Mouse (Mus musculus) gonadal fat pad, adult 2 months (tissue): ENCODE results near the gene Stra6. TPM values are rescaled to one million over a fixed set of nuclear protein-coding genes. Genes with fewer than 3 reads are reported as not detected.

Source experiments
- DNase-seq: peaks from one replicate; pipeline ENCODE4 v3.0.0-alpha.2; 2012; ENCODE audit warnings: low read depth
- polyA plus RNA-seq: library from polyadenylated mRNA; depleted of rRNA; stranded (reverse); fragments of >200 nt; gene quantifications from 2 replicates; pipeline ENCODE4 v1.2.3, GENCODE M21; 2012

The Stra6 gene
- polyA plus RNA-seq, 1 experiment: 7.3 TPM

DNA sequence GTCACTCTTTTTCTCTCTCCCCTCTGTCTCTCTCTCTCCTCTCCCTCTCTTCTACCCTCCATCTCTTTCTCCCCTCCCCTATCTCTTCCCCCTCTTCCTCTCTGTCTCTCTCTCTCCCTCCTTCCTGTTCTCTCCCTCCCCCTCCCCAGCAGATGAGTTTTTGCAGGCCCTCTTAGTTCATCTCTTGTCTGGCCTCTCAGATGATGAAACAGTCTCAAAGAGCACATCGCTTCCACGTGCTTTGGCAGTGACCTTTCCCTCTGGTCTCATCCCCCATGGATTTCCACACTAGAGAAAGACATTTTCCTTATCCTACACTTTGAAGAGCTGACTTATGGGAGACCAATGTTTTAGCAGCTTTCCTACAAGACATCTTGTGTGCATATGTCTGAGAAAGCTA, 109.3 kb downstream of the Stra6 start:
- DNase-seq: no peak

DNA sequence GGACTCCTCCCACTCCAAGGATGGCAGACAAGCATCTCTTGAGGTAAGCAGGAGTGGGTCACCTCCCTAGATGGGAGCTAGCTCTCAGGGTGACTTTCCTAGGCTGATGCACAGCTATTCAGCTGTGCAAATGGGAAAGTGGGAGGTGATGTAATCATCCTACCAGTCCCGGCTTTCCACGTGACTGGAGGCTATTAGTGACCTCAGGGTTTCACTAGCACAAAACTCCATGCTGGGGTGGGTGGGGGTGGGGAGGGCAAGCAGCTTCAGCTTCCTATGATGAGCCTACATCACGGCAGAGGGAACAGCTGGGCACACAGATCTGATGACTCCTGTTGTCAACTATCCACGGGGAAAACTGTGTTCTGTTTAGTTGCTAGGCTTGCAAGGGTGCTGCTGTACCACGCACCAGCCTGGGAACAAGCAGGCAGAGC, 111.2 kb downstream of the Stra6 start:
- DNase-seq: no peak

DNA sequence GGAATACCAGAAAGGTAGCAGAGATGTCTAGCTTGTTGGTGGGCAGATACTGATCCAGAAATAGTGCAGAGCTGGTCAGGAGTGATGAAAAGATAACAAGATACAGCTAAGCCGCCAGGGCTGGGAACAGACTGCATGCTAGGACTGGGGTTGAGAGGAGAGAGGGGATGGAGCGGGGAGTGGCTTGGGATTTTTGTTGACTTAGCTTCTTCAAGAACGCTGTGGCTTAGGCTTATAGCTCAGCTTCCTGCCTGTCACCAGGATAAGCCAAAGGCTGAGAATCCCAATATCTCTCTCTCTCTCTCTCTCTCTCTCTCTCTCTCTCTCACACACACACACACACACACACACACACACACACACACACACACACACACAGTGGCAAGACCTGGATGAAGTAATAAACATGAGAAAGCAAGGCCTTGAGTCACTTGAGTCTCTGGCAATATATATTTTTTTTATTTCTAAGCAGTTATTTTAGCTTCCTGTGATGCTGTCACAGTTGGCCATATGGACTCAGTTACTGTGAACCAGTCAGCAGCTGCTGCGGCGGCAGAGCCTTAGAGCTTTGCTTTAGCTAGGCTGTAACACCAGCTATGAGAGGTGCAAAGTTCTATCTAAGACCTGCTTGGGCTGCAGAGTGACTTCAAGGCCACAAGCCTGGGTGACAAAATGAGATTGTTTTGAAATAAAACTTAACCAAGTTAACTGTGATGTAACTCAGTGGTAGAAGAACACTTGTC, 112.3 kb downstream of the Stra6 start:
- DNase-seq: no peak

DNA sequence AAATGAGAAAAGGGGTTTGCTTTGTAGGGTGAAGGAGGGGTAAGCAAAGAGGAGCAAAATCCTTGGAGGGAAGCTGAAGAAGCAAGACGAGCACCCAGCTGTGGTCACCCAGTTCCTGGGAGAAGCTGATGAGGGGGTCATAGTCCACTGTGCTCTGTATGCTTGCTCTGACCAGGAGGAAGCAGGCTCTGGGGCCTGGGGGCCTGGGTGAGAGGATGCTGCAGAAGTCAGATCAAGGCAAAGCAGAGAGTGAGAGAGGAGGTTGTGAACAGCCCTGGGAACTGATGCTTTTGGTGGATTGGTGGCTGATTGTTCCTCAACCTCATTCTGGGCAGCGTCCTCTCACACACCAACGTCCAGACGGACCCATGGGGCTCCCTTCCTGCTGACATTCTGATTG, 113.6 kb downstream of the Stra6 start:
- DNase-seq: no peak

DNA sequence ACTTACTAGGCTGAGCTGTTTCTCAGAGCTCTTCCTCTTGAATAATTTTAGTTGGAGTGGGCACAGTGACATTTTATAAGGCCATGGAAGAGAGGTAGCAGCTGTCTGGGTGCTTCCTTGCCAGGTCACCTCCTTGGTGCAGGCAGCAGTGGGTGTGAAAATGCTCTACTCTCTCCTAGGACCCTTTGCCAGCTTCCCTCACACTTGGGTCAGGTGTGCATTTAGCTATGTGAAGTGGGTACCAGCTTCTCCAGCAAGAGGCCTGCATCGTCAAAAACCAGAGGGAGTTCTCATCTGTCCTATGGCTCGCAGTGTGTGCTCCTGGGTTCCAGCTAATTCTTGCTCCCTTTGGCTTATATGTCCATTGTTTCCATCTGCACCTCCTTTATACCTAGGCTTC, 115.8 kb downstream of the Stra6 start:
- DNase-seq: no peak

DNA sequence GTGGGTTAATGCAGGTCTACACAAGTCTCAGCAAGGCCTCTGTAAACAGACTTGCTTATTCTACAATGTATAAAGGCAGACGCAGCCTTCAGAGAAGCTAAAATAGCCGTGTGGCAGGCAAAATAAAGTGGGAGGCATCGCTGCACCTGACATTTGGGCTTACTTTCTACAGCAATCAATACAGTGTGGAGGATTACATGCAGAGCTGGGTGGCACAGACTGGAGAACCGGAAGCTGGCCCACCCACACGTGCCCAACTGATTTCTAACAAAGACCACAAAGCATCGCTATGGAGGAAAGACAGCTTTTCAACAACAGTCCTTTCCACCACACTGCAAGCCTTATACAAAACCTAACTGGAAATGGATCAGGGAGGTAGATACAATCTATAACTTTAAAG, 120.9 kb downstream of the Stra6 start:
- DNase-seq: no peak

DNA sequence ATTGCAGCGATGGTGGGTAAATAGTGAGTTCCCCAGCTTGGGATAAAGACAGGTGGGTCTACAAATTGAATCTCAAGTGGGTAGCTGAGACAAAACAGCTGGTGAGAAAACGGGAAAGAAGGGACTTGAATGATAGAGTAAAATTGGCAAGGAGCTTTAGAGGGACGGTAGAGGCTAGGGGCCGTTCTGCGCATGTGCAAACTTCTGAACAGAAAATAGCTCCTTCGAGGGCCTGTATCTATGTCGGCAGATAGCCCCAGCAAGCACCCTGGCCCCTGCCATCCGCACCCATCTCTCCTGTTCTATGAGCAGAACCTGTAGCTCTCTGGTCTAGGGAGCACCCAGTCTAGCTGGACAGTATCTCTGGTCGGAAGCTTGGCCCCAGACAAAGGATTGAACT, 130.6 kb downstream of the Stra6 start:
- DNase-seq: no peak

DNA sequence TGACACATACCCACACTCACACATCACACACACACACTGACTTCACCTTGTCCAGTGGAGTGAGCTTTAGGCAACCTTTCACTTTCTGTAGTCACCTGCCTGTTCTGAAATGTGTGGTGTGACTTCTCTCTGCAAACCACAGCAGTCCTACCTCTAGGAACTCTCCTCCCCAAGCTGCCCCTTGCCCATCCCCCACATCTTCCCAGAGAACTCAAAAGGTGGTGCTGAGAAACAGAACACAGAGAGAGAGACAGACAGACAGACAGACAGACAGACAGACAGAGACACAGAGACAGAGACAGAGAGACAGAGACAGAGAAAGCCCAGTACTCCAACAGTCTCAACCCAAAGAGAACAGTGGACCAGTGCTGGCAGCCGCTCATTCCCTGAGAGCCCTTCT, 132.1 kb downstream of the Stra6 start:
- no peak for DNase-seq

DNA sequence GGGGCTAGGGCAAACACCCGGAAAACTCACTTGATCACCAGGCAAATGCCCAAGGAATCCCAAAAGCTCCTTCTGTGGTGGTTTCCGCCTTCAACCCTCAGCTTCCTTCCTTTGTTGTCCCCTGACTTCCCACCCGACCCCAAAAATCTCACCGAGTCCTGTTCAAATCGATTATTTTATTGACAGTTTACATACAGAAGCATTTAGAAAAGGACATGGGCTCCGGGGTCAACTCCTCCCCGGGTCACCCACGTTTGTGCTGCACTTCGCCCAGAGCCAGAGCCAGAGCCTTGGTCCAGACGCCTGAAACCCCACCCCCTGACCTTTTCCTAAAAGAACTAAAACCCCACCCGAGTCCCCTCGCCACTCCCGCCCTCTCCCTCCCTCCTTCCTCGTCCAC, 132.6 kb downstream of the Stra6 start:
- no peak for DNase-seq

DNA sequence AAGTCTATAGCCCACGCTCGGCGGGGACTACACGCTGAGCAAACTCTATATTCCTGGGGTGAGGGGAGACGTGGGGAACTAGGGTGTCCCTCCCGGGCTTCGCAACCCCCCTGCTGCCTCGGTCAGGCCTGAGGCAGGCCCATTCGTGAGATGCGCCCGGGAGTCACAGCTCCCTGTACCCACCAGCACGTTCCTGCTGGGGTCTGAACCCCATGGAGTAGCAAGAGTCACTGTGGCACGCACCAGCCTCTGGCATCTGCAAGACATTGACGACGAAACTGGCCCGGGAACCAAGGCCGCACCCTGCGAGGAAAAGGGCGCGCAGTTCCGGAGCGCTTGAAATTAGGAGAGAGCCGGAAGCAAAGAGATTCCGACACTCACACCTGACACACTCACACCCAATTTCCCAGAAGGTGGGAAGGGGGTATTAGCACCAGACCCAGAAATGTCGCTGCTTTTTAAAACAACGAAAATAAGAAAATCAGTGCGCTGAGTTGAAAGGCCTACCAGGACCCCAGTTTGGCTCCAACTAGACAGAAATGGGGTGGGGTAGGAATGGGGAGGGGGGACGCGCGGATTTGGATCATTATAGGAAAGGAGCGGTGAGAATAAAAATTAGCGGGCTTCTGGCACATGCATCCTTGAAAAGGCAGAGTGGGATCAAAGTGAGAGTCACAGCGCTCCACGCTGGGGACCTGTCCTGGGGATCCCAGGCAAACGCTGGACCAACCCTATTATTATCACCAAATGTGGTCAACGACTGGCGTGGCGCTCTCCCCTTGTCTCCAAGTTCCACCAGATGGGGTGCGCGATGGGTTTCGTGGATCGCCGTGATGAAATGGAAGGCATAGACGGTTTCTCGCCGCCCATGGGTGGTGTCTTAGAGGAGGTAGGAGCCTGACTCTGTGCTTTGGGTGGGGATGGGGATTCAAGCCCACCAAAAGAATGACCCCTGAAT, 133.3 kb downstream of the Stra6 start:
- DNase-seq: no peak

DNA sequence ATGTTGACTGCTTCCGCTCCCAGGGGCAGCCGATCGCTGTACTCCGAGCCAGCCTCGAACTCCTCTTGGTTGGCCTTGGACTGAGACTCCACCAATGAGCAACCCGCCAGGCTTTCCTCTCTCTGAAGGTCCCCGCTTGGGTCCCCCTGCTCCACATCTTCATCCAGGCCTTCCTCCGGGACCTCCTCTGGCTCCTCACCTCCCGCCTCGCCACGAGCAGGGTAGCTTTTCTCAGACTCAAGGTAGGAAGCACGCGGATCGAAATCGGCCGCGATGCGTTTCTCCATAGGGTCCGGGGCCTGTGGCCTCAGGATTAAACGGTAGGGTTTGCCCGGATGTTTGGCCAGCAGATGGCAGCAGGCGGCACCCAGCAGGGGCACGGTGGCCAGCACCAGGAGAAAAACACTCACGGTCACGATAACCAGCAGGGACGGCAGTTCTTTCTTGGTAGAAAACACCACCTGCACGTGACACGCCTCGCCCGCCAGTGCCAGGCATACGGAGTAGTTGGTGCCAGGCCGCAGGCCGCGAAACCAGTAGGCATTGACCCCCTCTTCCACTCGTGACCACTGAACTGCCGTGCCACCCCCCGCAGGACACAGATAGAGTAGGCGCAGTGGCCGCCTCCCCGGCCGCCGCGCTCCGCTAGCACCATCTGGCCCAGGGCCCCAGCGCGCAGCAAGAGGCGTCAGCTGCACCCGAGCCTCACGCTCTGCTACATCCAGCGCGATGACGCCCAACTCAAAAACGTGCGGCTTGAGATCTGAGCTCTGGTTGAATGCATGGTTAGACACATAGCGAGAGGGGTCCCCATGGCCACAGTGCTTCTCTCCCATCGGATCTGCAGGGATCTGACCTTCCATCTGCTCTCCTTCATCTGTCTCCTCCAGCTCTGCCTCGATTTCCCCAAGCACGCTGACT, 134.5 kb downstream of the Stra6 start:
- DNase-seq: no peak

DNA sequence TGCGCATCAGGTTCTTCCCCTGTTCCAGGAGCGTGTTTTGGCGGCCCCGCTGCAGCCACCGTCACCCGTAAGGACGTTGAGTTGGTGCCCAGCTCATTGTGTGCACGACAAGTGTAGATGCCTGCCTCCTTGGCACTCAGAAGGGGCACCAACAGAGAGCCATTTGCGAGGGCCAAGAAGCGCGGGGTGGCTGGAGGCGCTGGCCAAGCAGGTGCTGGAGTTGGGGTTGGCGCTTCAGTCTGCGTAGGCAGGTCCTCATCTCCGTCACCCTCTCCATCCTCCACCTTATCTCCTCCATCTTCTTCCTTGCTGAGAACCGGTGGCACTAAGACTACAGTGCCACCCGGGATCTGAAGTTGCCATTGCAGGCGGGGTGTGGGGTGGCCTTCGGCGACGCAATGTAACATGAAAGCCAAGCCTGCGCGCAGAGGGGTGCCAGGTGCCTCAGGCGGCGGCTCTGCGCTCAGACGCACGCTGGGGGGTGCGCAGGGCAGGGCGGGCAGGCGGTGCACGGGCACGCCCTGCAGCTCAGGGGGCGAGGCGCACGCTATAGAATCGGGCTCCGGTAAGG, 135.3 kb downstream of the Stra6 start:
- no peak for DNase-seq

DNA sequence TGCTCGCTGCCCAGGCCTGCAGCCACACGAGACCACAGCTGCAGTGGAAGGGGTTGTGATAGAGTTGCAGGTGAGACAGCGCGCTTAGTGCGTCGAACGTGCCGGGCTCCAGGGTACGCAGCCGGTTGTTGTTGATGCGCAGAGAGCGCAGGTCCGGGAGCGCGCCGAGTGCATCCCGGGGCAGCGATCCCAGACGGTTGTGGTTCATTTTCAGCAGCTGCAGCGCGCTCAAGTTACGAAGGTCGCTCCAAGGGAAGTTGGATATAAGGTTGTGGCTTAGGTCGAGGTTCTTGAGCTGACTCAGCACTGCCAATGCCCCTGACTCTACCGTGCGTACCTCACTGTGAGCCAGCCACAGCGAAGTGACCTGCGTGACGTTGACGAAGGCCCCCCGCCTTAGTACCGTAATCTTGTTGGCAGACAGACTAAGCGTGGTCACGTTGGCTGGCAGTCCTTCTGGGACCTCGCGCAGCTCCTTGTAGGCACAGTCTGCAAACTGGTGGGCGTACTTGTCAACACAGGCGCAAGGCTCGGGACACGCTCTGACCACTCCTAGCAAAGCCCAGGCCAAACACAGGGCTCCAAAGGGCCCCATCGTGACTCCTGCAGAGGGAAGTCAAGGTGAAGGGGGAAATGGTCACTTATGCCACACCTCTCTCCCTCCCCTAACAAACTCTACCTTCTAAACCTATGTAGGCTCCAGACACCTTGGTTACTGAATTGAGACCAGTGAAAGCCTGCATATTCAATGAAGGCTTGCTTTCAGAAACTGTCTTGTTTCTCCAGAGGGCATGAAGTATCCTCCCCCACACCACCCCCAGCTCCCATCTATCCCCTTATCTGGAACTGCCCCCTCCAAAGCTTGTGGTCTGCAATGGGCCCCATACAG, 136.0 kb downstream of the Stra6 start:
- no peak for DNase-seq

DNA sequence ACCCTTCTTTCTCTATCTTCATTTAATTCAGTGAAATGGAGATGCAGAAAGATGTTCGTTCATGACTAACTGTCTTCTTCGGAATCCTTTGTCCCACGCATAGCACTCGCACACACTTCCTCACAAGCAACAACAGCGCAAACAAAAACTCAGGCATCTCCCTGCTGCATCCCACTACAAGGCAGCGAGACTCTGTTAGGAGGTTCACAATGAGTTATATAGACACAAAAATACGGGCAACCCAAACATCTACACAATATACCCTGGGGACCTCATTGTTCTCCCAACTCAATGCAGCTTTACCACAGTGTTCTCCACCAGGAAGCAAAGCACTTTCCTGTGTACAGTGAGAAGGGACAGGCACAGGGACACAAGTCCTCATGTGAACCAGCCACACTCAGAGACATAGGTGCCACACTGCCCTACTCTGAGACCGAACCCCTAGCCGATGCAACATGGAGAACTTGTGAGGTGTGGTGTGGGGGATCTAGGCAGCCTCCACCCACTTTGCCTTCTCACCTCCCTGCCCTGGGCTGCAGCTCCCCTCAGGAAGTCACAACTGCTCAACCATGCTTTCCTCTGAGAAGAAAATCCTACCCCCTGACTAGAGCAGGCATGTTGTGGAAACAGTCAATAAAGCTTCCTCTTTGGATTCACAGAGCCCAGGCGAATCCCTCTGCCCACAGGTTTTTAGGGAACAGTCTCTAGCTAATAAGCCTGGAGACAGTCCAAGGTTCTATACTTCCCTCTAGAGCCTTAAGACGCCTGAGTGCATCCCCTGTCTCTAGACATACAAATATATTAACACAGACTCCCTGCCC, 136.9 kb downstream of the Stra6 start:
- no peak for DNase-seq

DNA sequence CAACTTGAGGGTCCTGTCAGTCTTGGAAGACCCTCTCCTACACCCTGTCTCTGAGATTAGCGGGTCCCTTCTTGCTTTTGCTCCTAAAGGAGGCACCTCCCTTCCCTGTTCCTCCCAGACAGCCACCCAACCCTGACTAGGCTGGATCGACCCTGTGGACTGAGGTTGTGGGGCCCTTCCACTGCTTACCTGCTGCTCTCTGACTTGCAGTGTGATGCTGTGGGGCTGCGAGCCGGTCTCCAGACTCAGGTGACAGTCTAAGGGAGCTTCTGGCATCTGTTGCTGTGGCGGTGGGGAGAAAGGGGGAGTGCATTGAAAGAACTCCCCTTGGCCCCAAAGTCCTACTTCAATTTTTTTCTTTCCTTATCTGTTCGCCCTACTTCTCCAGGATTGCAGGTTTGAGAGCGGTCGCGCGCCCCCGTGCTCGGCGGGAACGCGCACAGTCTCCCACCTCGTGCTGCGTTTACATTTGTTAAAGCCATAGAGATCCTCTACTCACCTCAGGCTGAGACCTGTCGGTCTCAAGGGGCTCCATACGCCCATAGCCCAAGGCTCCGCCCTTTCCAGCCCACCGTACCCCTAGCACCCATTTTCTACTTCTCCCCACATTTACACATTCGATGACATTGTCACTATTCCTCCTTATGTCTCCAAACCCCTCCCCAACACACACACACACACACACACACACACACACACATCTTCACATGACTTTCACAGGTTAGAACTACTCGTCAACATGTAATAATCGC, 137.7 kb downstream of the Stra6 start:
- no peak for DNase-seq

DNA sequence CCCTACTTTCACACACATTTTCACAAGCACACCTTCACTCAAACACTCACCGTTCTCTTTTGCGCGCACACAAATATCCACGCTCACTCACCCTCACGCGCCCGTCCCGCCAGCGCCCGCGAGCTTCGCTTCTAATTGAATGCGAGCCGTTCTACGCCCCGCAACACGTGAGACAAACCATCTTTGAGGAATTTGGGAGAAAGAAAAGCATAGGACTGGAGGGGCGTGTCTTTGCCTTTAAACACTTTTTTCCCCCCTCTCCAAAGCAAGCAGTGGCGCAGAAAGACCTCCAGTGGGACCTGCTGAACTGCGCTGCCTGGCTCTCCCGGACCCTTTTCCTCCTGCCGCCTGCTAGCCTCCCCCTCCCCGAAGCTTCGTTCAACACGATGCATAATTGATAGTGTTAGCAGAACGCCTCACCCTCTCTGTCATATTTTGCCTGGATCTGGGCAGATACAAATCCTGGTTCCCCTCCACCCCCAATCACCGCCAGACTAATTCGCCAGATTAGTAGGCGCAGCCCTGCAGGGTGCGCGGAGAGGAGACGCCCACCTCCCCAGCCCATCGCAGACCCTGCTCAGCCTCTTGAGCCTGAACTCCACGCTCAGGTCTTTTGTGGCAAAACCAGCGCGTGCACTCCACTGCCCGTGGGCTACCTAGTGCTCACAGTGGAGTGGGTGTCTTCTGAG, 138.4 kb downstream of the Stra6 start:
- no peak for DNase-seq

DNA sequence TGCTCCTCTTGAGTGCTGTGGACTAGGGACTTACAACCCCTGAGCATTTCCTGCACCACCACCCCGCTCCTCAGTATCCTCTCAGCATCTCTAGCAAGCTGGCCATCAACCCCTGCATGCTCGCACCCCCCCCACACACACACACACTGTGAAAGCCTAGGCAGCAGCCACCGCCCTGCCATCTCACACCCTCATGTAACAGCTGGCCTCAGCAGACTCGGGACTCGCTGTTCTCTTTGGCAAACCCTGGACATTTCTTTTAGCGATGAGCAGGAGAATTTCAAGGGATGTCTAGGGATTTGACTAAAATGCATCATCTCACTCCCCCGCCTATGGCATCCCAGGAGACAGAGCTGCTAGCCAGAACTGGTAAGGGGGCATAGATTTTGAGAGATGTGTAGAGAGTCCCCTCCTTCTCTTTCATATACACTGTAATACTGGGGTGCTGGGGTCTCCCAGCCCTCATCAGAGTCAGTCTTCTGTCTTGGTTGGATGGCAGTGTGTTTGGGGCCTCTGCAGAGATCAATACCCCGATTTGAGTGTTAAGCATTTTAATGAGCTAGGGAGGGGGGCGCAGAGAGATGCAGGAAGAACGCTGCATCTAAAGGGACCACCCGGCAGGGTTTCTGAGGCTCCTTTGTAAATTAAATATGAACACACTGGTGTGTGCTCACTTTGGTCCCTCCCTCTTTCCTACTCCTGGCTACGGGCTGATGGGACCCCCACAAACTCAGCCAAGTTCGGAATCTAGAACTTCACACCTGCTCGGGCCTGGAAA, 139.3 kb downstream of the Stra6 start:
- DNase-seq: no peak
